Mouse (Mus musculus) liver, postnatal 0 days (tissue): ENCODE data around the gene Ccdc85a. TPM values are rescaled to one million over a fixed set of nuclear protein-coding genes. Genes with fewer than 3 reads are reported as not detected.
"Not testable (repeated sequence)": the region's sequence is repeated elsewhere in the genome, so short reads cannot be mapped to it uniquely, and the experiment has no call there.

Experiments
- ATAC-seq: fragments of 200-750 bp; cut with Nextera tagmentation; 2 replicates; pipeline ENCODE4 v1.8.0; 2017; ENCODE audit warnings: mild to moderate bottlenecking, moderate library complexity
- DNase-seq: peaks from one replicate; pipeline ENCODE4 v3.0.0-alpha.2; 2016
- H3K27ac ChIP-seq: fragments of 300-500 bp; sonication (generic); 2 replicates; pipeline ENCODE4 v1.5.1; 2014; ENCODE audit warnings: antibody characterized with exemption, moderate library complexity, mild to moderate bottlenecking, low read depth
- H3K27me3 ChIP-seq: fragments of 300-500 bp; sonication (generic); 2 replicates; pipeline ENCODE4 v1.6.1; 2014; ENCODE audit warnings: low read length, control low read depth, mixed read lengths; ENCODE audit not compliant: insufficient read depth
- H3K36me3 ChIP-seq: fragments of 300-500 bp; sonication (generic); replicated peaks from 2 replicates; pipeline ENCODE4 v1.6.1; 2014; ENCODE audit warnings: mild to moderate bottlenecking, control low read depth, low read length, moderate library complexity, mixed read lengths; ENCODE audit not compliant: insufficient read depth
- H3K4me1 ChIP-seq: fragments of 300-500 bp; sonication (generic); 2 replicates; pipeline ENCODE4 v1.6.1; 2014; ENCODE audit warnings: antibody characterized with exemption, mild to moderate bottlenecking, control low read depth; ENCODE audit not compliant: insufficient read depth
- H3K4me2 ChIP-seq: fragments of 300-500 bp; sonication (generic); 2 replicates; pipeline ENCODE4 v1.6.1; 2014; ENCODE audit warnings: low read depth, mild to moderate bottlenecking, low read length, moderate library complexity, mixed read lengths
- H3K4me3 ChIP-seq: fragments of 300-500 bp; sonication (generic); 2 replicates; pipeline ENCODE4 v1.5.1; 2014; ENCODE audit warnings: low read depth, low read length
- H3K9ac ChIP-seq: fragments of 300-500 bp; sonication (generic); replicated peaks from 2 replicates; pipeline ENCODE4 v1.6.1; 2014; ENCODE audit warnings: mild to moderate bottlenecking, moderate library complexity
- H3K9me3 ChIP-seq: fragments of 300-500 bp; sonication (generic); 2 replicates; pipeline ENCODE4 v1.6.1; 2016; ENCODE audit warnings: mild to moderate bottlenecking, control low read depth, low read length, mixed read lengths
- CTCF ChIP-seq: sonication (generic); IDR thresholded peaks from 2 replicates; pipeline ENCODE4 v1.5.1; 2016; ENCODE audit warnings: antibody characterized with exemption, low read depth
- EP300 ChIP-seq: IDR thresholded peaks from 2 replicates; pipeline ENCODE4 v1.6.1; 2016; ENCODE audit warnings: antibody characterized with exemption, low read depth, mild to moderate bottlenecking
- WGBS: fragments of 180-500 bp; shearing (Covaris S2); extraction: QIAGEN DNeasy Blood & Tissue Kit; methylation state at CpG from one replicate; pipeline ENCODE4 v1.1.7; 2014; ENCODE audit not compliant: insufficient replicate concordance; 5-methylcytosine and 5-hydroxymethylcytosine counted together
- polyA plus RNA-seq: library from polyadenylated mRNA; unstranded; fragments of >200 nt; fragmentation: Nextera tagmentation; extraction: Ambion mirVana; gene quantifications from 2 replicates; pipeline ENCODE4 v1.2.1, GENCODE M21; 2015

Ccdc85a gene
- polyA plus RNA-seq, 1 experiment from 2014 or later = not detected

- 74% methylated on average over 1 of the region's 1 CpGs for WGBS
- no peak for DNase-seq
- Histone ChIP-seq H3K9me3 (no peaks in the 10 kb centered on the region), H3K9ac (no peak overlapping the region), H3K4me3 (no peak overlapping the region), H3K4me2 (no peak overlapping the region), H3K4me1 (no peaks in the 10 kb centered on the region), H3K36me3 (no peaks in the 10 kb centered on the region), H3K27ac (no peak overlapping the region), H3K27me3 (no peaks in the 10 kb centered on the region)
- no peak for ATAC-seq
- no peak for TF ChIP-seq EP300
- TF ChIP-seq CTCF = no peak
These were observed 125.0 kb downstream of the Ccdc85a start for GRCm38 (mm10) chr11:28459165-28459564.

DNA sequence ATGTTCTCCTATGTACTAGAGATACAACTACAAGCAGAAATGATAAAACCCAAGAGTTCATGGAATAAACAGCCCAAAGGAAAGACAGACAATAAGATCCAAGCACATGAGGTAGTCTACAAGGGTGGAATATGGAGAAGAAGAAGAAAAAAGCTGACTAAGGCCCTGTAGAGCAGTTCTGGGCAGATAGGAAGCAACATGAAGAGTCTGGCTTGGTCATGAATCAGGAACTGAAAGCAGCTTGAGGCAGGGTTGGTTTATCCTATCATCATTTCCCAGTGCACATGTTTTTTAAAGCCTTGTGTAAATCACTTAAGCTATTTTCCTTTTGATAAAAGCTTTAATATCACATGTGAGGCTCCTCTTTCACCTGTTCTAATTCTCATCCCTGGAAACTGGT, 144.2 kb downstream of the Ccdc85a start:
- Histone ChIP-seq H3K36me3 (no peaks in the 10 kb centered on the region), H3K4me2 (no peak overlapping the region), H3K27me3 (no peaks in the 10 kb centered on the region), H3K9me3 (no peaks in the 10 kb centered on the region), H3K9ac (no peak overlapping the region), H3K4me3 (no peak overlapping the region), H3K4me1 (no peaks in the 10 kb centered on the region), H3K27ac (no peak overlapping the region)
- TF ChIP-seq CTCF (no peak), EP300 (no peak)
- DNase-seq (no peak), ATAC-seq (no peak)

DNA sequence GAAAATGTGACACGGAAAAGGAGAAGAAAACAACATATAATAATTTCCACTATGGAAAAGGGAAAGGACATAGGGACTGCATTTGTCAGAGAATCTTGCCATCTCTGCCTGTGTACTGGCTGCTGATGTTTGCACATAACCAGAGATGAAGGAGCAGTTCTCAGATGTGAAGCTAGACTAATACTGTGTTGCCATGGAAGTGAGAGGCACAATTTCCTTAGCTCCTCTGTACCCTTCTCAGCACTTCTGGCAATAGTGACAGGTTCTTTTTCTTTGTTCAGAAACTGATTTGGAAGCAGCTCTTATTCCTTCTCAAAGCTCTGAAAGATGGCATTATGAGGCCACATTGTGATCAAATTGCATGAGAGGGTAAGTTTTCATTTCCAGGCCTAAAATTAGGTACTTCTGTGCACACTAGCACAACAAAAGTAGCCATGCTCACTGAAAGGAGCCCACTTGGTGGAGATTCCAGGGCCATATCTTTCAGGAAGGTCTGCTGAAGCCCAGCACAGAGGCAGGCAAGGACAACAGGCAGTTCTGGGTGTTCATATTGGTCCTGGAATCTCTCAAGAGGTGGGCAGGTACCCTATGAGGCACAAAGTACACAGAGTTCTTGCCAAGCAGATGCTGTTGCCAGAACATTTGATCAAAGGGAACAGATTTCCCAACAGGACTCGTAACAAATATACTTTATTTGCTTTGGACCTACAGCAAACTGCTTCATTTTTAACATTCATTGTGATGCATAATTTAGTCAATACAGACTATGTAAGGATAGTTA, 161.5 kb downstream of the Ccdc85a start:
- no peak overlapping the region for H3K4me3 ChIP-seq
- no peak overlapping the region for H3K9ac ChIP-seq
- no peak overlapping the region for H3K27ac ChIP-seq
- peak; percentile 74 for ATAC-seq
- no peak overlapping the region for H3K4me2 ChIP-seq
- no peak for TF ChIP-seq CTCF
- peak; percentile 51; the same call in 1 of the 2 replicates for TF ChIP-seq EP300
- 70% methylated on average over 2 of the region's 2 CpGs for WGBS
- DNase-seq = peak; percentile 17
- no peaks in the 10 kb centered on the region for H3K9me3 ChIP-seq
- no peaks in the 10 kb centered on the region for H3K4me1 ChIP-seq
- no peaks in the 10 kb centered on the region for H3K27me3 ChIP-seq
- H3K36me3 ChIP-seq = no peaks in the 10 kb centered on the region

DNA sequence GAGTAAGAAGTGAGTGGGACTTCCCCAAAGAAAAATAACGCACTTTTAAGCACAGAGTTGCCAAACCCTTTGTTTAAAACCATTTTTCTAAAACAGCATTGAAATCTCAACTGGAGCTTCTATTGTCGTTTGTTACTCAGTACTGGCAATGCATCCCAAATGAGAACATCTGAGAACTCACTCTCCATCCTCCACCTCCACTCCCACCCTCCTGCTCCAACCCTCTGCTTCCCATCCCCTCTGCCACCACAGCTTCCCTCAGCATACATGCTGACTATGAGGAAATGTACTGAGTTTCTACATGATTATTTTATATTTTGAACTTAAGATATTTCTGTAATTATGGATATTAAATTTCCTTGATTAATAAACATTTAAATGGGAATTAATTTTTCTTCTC, 168.3 kb downstream of the Ccdc85a start:
- no peak for TF ChIP-seq CTCF
- TF ChIP-seq EP300 = no peak
- Histone ChIP-seq H3K4me1 (no peaks in the 10 kb centered on the region), H3K4me2 (no peak overlapping the region), H3K9ac (no peak overlapping the region), H3K27ac (no peak overlapping the region), H3K9me3 (no peaks in the 10 kb centered on the region), H3K27me3 (no peaks in the 10 kb centered on the region), H3K4me3 (no peak overlapping the region), H3K36me3 (no peaks in the 10 kb centered on the region)
- DNase-seq (no peak), ATAC-seq (no peak)
- WGBS = 56% methylated on average over 2 of the region's 2 CpGs

DNA sequence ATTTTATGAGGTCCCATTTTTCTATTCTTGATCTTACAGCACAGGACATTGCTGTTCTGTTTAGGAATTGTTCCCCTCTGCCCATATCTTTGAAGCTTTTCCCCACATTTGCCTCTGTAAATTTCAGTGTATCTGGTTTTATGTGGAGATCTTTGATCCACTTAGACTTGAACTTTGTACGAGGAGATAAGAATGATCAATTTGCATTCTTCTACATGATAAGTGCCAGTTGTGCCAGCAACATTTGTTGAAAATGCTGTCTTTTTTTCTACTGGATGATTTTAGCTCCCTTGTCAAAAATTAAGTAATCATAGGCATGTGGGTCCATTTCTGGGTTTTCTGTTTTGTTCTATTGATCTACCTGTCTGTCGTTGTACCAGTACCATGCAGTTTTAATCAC, 174.2 kb downstream of the Ccdc85a start:
- not testable (repeated sequence) for H3K4me1 ChIP-seq, DNase-seq, H3K4me3 ChIP-seq, H3K27ac ChIP-seq, H3K9me3 ChIP-seq, ATAC-seq, H3K9ac ChIP-seq, H3K36me3 ChIP-seq, H3K4me2 ChIP-seq, H3K27me3 ChIP-seq
- WGBS = 62% methylated on average over 2 of the region's 2 CpGs

- no peaks in the 10 kb centered on the region for H3K4me1 ChIP-seq
- WGBS = 57% methylated on average over 1 of the region's 1 CpGs
- DNase-seq = no peak
- no peak for ATAC-seq
- H3K27ac ChIP-seq = no peak overlapping the region
- no peak overlapping the region for H3K4me2 ChIP-seq
- H3K9ac ChIP-seq = no peak overlapping the region
- H3K4me3 ChIP-seq = no peak overlapping the region
- no peaks in the 10 kb centered on the region for H3K27me3 ChIP-seq
- no peak for TF ChIP-seq CTCF
- no peak for TF ChIP-seq EP300
- H3K36me3 ChIP-seq = no peaks in the 10 kb centered on the region
- no peaks in the 10 kb centered on the region for H3K9me3 ChIP-seq
These were observed 187.0 kb downstream of the Ccdc85a start for GRCm38 (mm10) chr11:28397166-28397565.

GRCm38 (mm10) chr11:28375891-28376290, 208.2 kb downstream of the Ccdc85a start:
- Histone ChIP-seq H3K9me3 (no peaks in the 10 kb centered on the region), H3K27ac (no peak overlapping the region), H3K4me2 (no peak overlapping the region), H3K4me1 (no peaks in the 10 kb centered on the region), H3K9ac (no peak overlapping the region), H3K36me3 (no peaks in the 10 kb centered on the region), H3K27me3 (no peaks in the 10 kb centered on the region), H3K4me3 (no peak overlapping the region)
- ATAC-seq (no peak), DNase-seq (no peak)
- no peak for TF ChIP-seq EP300
